In genomic region chr5:13151002-13151401, GRCm38 (mm10) we compare ENCODE assay signal across 24 mouse cellular contexts. TPM values are rescaled to one million over a fixed set of nuclear protein-coding genes. Genes with fewer than 3 reads are reported as not detected.
DNase-seq lines count a peak whose midpoint lies in the region; ATAC-seq and TF ChIP-seq lines count a peak whose summit lies in the region.
"Had no signal": no experiment of that assay in that cellular context is flagged by ENCODE, and none has a peak within 500 bp of the region (broad histone marks: within the 10 kb centered on the region; RNA-seq: fewer than 3 reads in every experiment).

No protein-coding gene starts in this region.

- H3K27ac ChIP-seq in forebrain, embryonic 14.5 days (ENCODE audit: low read depth, low read length), result no peak overlapping the region
- H3K27ac ChIP-seq in forebrain, embryonic 12.5 days, result no peak overlapping the region
- no peak overlapping the region for H3K27ac ChIP-seq in lung, embryonic 14.5 days (ENCODE audit: low read depth)
- H3K27ac ChIP-seq: embryonic facial prominence, embryonic 13.5 days; gastrocnemius, adult 2 months; limb, embryonic 10.5 days; neural tube, embryonic 15.5 days had no signal

- TF ChIP-seq CTCF in lung, embryonic 14.5 days (IDR thresholded peaks at IDR 0.05; ENCODE audit: low read depth), result no peak

- 60% methylated on average over 2 of the region's 2 CpGs for WGBS in forebrain, embryonic 14.5 days
- WGBS in forebrain, embryonic 12.5 days, result 66% methylated on average over 2 of the region's 2 CpGs
- WGBS in lung, embryonic 14.5 days, result 43% methylated on average over 2 of the region's 2 CpGs

- no peak overlapping the region for H3K4me2 ChIP-seq in forebrain, embryonic 14.5 days (ENCODE audit: low read length)
- no peak overlapping the region for H3K4me2 ChIP-seq in forebrain, embryonic 12.5 days
- H3K4me2 ChIP-seq in lung, embryonic 14.5 days, result no peak overlapping the region
- H3K4me2 ChIP-seq: embryonic facial prominence, embryonic 13.5 days; liver, embryonic 11.5 days; neural tube, embryonic 15.5 days had no signal

- no peaks in the 10 kb centered on the region for H3K36me3 ChIP-seq in forebrain, embryonic 14.5 days (ENCODE audit: control insufficient read depth, insufficient read depth, low read length)
- H3K36me3 ChIP-seq in forebrain, embryonic 12.5 days (replicated peaks), result no peaks in the 10 kb centered on the region
- no peaks in the 10 kb centered on the region for H3K36me3 ChIP-seq in lung, embryonic 14.5 days (ENCODE audit: insufficient read depth)
- H3K36me3 ChIP-seq: embryonic facial prominence, embryonic 13.5 days; G1E; limb, embryonic 10.5 days; neural tube, embryonic 15.5 days had no signal

- H3K4me1 ChIP-seq in forebrain, embryonic 14.5 days (ENCODE audit: control insufficient read depth, insufficient read depth, low read length), result no peaks in the 10 kb centered on the region
- H3K4me1 ChIP-seq in forebrain, embryonic 12.5 days, result no peaks in the 10 kb centered on the region; the same call in 1 of the 2 replicates
- H3K4me1 ChIP-seq in lung, embryonic 14.5 days (ENCODE audit: insufficient read depth), result no peaks in the 10 kb centered on the region
- H3K4me1 ChIP-seq: limb, embryonic 10.5 days; neural tube, embryonic 15.5 days had no signal

- no peaks in the 10 kb centered on the region for H3K27me3 ChIP-seq in forebrain, embryonic 14.5 days (replicated peaks; ENCODE audit: control insufficient read depth, insufficient read depth, low read length)
- H3K27me3 ChIP-seq in forebrain, embryonic 12.5 days, result no peaks in the 10 kb centered on the region
- H3K27me3 ChIP-seq in lung, embryonic 14.5 days (ENCODE audit: insufficient read depth, low read length), result no peaks in the 10 kb centered on the region
- H3K27me3 ChIP-seq: embryonic facial prominence, embryonic 13.5 days; neural tube, embryonic 15.5 days had no signal

- H3K9ac ChIP-seq in forebrain, embryonic 14.5 days (ENCODE audit: low read length), result no peak overlapping the region
- H3K9ac ChIP-seq in forebrain, embryonic 12.5 days, result no peak overlapping the region
- no peak overlapping the region for H3K9ac ChIP-seq in lung, embryonic 14.5 days
- H3K9ac ChIP-seq: embryonic facial prominence, embryonic 13.5 days; neural tube, embryonic 15.5 days had no signal

- peak; percentile 34; the same call in 1 of the 2 replicates for ATAC-seq in forebrain, embryonic 14.5 days
- ATAC-seq in forebrain, embryonic 12.5 days (ENCODE audit: low FRiP score), result no peak
- ATAC-seq in lung, embryonic 14.5 days (ENCODE audit: insufficient read depth), result no peak
- ATAC-seq in monocyte, adult 5-6 weeks (replicated peaks; ENCODE audit: insufficient number of reproducible peaks, low FRiP score, low TSS enrichment, poor library complexity, severe bottlenecking), result no peak
- ATAC-seq: CD4-positive, CD25-positive, alpha-beta regulatory T cell, adult 4 months; intestine, embryonic 16.5 days had no signal

- no peak overlapping the region for H3K4me3 ChIP-seq in forebrain, embryonic 14.5 days (ENCODE audit: low read depth, low read length)
- H3K4me3 ChIP-seq in forebrain, embryonic 12.5 days (replicated peaks), result no peak overlapping the region
- no peak overlapping the region for H3K4me3 ChIP-seq in lung, embryonic 14.5 days (ENCODE audit: low read depth, low read length)
- H3K4me3 ChIP-seq: embryonic facial prominence, embryonic 13.5 days; gastrocnemius, adult 2 months; limb, embryonic 10.5 days; myocyte; neural tube, embryonic 15.5 days had no signal

- H3K9me3 ChIP-seq in forebrain, embryonic 14.5 days (replicated peaks; ENCODE audit: control insufficient read depth, low read length), result no peaks in the 10 kb centered on the region
- no peaks in the 10 kb centered on the region for H3K9me3 ChIP-seq in forebrain, embryonic 12.5 days
- no peaks in the 10 kb centered on the region for H3K9me3 ChIP-seq in lung, embryonic 14.5 days (ENCODE audit: low read depth, low read length)
- H3K9me3 ChIP-seq: embryonic facial prominence, embryonic 13.5 days; G1E; limb, embryonic 10.5 days; neural tube, embryonic 15.5 days had no signal

- DNase-seq in adrenal gland, postnatal 10 days, result peak; percentile 6
- DNase-seq in adrenal gland, adult 18-20 months (ENCODE audit: low spot score in 2 of 2), result no peak
- DNase-seq in forebrain, embryonic 14.5 days (ENCODE audit: low spot score), result peak; percentile 31
- peak; percentile 26 for DNase-seq in lung, embryonic 14.5 days
- no peak for DNase-seq in lung, postnatal 4 days
- DNase-seq in ZHBTc4 (ENCODE audit: low read depth, low spot score), result peak; percentile 15
- DNase-seq: adrenal gland, postnatal 25 days; gastrocnemius, adult 2 months; lung, adult 2 months; right cerebral cortex, postnatal 25 days; thymus, postnatal 4 days had no signal

RNA-seq across cellular contexts. Expression of gene Sema3a, which starts 25.8 kb away (rescaled TPM):
- total RNA-seq in adrenal gland, postnatal 10 days (2021), result 1 to 10 TPM; 1.6 to 2.8 TPM
- under 1 TPM; 0.43 to 0.45 TPM for total RNA-seq in adrenal gland, adult 18-20 months (2021)
- 16.6 and 22.1 TPM in 2 replicates for polyA plus RNA-seq in forebrain, embryonic 14.5 days (2014; fragmentation: Nextera tagmentation; extraction: Ambion mirVana)
- polyA plus RNA-seq in forebrain, embryonic 12.5 days (2016; fragmentation: Nextera tagmentation; extraction: Ambion mirVana), result 19.5 and 20.4 TPM in 2 replicates
- 41.3 and 47.6 TPM in 2 replicates for polyA plus RNA-seq in lung, embryonic 14.5 days (2014; fragmentation: Nextera tagmentation; extraction: Ambion mirVana)
- total RNA-seq in monocyte, adult 5-6 weeks (2017), result not detected in 3 replicates
- total RNA-seq: granulocyte monocyte progenitor cell, adult 5-6 weeks; hematopoietic stem cell, adult 5-6 weeks; megakaryocyte, adult 5-6 weeks had no signal
- polyA plus RNA-seq: G1E had no signal

Comparison
In these comparisons a context has a peak if more than half of its experiments do, and no peak if none do; other contexts are left out.
1. DNase-seq: peak in adrenal gland, postnatal 10 days (single experiment), forebrain, embryonic 14.5 days (single experiment), lung, embryonic 14.5 days (single experiment) and ZHBTc4 (single experiment); none in adrenal gland, adult 18-20 months (0 of 2) and lung, postnatal 4 days (0 of 2).